Mouse (Mus musculus) heart, embryonic 15.5 days (tissue): ENCODE measurements around the gene Fam173a. TPM values are rescaled to one million over a fixed set of nuclear protein-coding genes. Genes with fewer than 3 reads are reported as not detected.

ENCODE experiments used
- ATAC-seq: fragments of 200-750 bp; cut with Nextera tagmentation; replicated peaks from 2 replicates; pipeline ENCODE4 v1.8.0; 2017; ENCODE audit warnings: low read depth, moderate TSS enrichment; ENCODE audit not compliant: insufficient number of reproducible peaks, insufficient read depth, low FRiP score
- H3K27ac ChIP-seq: fragments of 300-500 bp; sonication (generic); 2 replicates; pipeline ENCODE4 v1.5.1; 2015; ENCODE audit warnings: mild to moderate bottlenecking, inconsistent platforms
- H3K27me3 ChIP-seq: fragments of 300-500 bp; sonication (generic); 2 replicates; pipeline ENCODE4 v1.6.1; 2015; ENCODE audit warnings: inconsistent platforms
- H3K36me3 ChIP-seq: fragments of 300-500 bp; sonication (generic); 2 replicates; pipeline ENCODE4 v1.6.1; 2015; ENCODE audit warnings: mild to moderate bottlenecking, inconsistent platforms
- H3K4me1 ChIP-seq: fragments of 300-500 bp; sonication (generic); replicated peaks from 2 replicates; pipeline ENCODE4 v1.6.1; 2015; ENCODE audit warnings: inconsistent platforms
- H3K4me2 ChIP-seq: fragments of 300-500 bp; sonication (generic); 2 replicates; pipeline ENCODE4 v1.6.1; 2015; ENCODE audit warnings: inconsistent platforms, mild to moderate bottlenecking, moderate library complexity
- H3K4me3 ChIP-seq: fragments of 300-500 bp; sonication (generic); 2 replicates; pipeline ENCODE4 v1.5.1; 2015; ENCODE audit warnings: mild to moderate bottlenecking, inconsistent platforms
- H3K9ac ChIP-seq: fragments of 300-500 bp; sonication (generic); 2 replicates; pipeline ENCODE4 v1.6.1; 2015; ENCODE audit warnings: mild to moderate bottlenecking, inconsistent platforms
- H3K9me3 ChIP-seq: fragments of 300-500 bp; sonication (generic); replicated peaks from 2 replicates; pipeline ENCODE4 v1.6.1; 2016; ENCODE audit warnings: inconsistent platforms
- WGBS: fragments of 180-500 bp; shearing (Covaris S2); methylation state at CpG from one replicate; pipeline ENCODE4 v1.1.7; 2015; ENCODE audit warnings: mixed read lengths; 5-methylcytosine and 5-hydroxymethylcytosine counted together
- polyA plus RNA-seq: library from polyadenylated mRNA; unstranded; fragments of >200 nt; fragmentation: Nextera tagmentation; extraction: Ambion mirVana; gene quantifications from 2 replicates; pipeline ENCODE4 v1.2.1, GENCODE M21; 2015

Gene Fam173a
- polyA plus RNA-seq, 1 experiment from 2014 or later, result 56.8 TPM

DNA sequence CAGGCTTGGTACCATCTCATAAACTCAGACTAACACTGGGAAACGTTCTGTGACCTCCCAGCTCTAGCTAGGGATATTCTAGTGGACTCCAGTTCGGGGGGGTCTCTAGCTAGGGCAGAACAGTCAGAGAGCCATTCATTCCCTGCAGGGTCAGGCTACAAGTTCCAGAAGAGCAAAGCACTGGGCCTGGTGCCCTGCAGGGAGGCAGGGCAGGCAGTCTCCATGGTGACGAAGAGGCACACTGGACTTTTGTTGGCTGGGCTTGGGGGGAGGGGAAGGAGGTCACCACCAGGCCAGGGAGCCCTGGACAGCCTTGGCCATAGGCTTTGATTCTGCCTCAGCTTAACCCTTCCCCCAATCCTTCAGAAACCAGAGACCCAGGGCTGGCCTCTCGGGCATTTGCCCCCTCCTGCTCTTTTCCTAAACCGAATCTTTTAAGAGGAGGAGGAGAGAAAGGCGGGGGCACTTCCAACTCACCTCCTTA, 3.0 kb upstream of the Fam173a start, which contains the start of gene AC134908.4:
Gene AC134908.4 (minus strand): TSS at position 51 of the 484 bp plus-strand sequence.
- Histone ChIP-seq H3K4me1 (peaks cover 41% of the 10 kb centered on the region), H3K27me3 (no peaks in the 10 kb centered on the region), H3K4me2 (peak within 1 kb of the TSS; percentile 82), H3K9ac (peak within 1 kb of the TSS; percentile 65), H3K9me3 (no peaks in the 10 kb centered on the region), H3K27ac (no peak within 1 kb of the TSS), H3K36me3 (no peaks in the 10 kb centered on the region), H3K4me3 (peak within 1 kb of the TSS; percentile 69)
- WGBS, result 35% methylated on average over 6 of the region's 6 CpGs
- ATAC-seq, result no peak

DNA sequence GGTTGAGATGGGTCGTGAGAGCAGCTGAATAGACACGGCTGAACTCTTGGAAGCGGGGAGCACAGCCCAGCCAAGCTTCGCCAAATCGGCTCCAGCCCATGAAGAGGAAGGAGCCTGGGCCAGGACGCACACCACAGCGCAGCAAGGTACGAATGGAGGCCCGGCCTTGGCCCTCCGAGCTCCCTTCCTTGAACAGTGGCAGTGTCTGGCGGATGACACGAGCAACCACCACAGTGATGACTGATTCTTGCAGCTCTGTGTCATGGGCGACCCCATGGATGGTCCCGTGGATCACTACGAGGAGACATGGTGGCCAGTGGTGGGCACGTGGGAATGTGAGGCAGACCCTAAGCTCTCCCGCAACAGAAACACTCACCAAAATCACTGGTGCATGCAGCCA, 2.3 kb upstream of the Fam173a start:
- Histone ChIP-seq H3K4me3 (no peak overlapping the region), H3K4me1 (peaks cover 45% of the 10 kb centered on the region), H3K27ac (no peak overlapping the region), H3K9me3 (no peaks in the 10 kb centered on the region), H3K9ac (no peak overlapping the region), H3K4me2 (0 out of 2 replicates have a peak overlapping the region, but pooled peaks have one; percentile 82), H3K36me3 (0 out of 2 replicates have a peak, but pooled peaks cover 3% of the 10 kb centered on the region), H3K27me3 (no peaks in the 10 kb centered on the region)
- ATAC-seq, result no peak
- 85% methylated on average over 17 of the region's 17 CpGs for WGBS

DNA sequence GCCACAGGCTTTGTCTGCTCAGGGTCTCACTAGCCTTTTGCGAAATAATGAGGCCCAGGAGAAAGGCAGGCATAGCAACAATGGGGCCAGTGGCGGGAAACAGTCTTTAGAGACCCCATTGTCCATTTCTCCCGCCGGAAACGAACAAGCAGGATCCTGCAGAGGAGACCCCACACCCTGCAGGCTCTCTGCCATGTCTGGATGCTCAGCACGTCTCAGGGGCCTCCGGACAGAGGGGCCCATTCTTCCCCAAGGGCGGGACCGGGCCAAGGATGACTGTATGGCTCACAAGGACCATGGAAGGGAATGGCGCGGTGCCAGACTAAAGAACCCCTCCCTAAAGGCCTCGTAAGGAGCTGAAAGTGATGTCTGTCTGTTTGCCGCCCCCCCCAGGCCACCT, 1.5 kb upstream of the Fam173a start:
- ATAC-seq, result no peak
- 73% methylated on average over 13 of the region's 13 CpGs for WGBS
- no peaks in the 10 kb centered on the region for H3K9me3 ChIP-seq
- H3K27me3 ChIP-seq, result no peaks in the 10 kb centered on the region
- peaks cover 45% of the 10 kb centered on the region for H3K4me1 ChIP-seq
- no peak overlapping the region for H3K4me2 ChIP-seq
- no peak overlapping the region for H3K9ac ChIP-seq
- H3K4me3 ChIP-seq, result no peak overlapping the region
- 0 out of 2 replicates have a peak overlapping the region, but pooled peaks have one; percentile 91 for H3K27ac ChIP-seq
- H3K36me3 ChIP-seq, result peaks cover 9% of the 10 kb centered on the region; the same call in 1 of the 2 replicates

DNA sequence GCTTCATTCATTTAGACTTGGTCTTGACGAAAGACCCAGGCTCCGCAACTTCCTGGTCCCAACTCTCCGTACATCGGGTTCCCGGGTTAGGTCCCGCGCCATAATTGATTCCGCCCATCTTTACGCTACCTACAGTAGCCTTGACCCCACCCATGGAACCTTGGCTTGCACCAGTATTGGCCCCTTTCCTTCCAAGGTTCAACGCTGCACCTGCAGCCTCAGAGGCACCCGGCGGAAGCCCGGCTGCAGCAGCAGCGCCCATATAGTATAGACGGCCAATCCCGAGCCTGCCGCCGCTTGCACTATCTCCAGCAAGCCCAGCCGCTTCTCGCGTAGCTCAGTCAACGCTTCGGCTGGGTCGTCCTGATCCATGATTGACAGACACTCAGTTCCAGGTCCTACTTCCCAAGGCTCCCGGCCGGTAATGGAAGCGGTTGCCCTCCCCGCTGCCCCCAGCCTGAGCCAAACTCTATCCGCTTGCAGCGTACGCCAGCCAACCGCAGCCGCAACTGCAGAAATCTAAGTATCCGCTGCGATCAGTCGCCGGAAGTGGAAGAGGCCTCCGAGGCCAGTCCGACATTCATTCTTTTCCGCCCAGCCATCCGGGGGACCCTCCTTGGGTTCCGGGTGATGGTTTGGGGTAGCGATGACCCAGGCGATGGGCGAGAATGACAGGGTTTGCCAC, 716 bp downstream of the Fam173a start:
- Histone ChIP-seq H3K27ac (peak overlapping the region; percentile 91), H3K4me1 (peaks cover 45% of the 10 kb centered on the region), H3K27me3 (no peaks in the 10 kb centered on the region), H3K4me2 (peak overlapping the region; percentile 79), H3K9me3 (no peaks in the 10 kb centered on the region), H3K9ac (peak overlapping the region; percentile 55), H3K36me3 (peaks cover 25% of the 10 kb centered on the region; the same call in 1 of the 2 replicates), H3K4me3 (peak overlapping the region; percentile 63)
- under 1% methylated on average over 45 of the region's 45 CpGs for WGBS
- ATAC-seq, result peak; percentile 35; the same call in 1 of the 2 replicates

DNA sequence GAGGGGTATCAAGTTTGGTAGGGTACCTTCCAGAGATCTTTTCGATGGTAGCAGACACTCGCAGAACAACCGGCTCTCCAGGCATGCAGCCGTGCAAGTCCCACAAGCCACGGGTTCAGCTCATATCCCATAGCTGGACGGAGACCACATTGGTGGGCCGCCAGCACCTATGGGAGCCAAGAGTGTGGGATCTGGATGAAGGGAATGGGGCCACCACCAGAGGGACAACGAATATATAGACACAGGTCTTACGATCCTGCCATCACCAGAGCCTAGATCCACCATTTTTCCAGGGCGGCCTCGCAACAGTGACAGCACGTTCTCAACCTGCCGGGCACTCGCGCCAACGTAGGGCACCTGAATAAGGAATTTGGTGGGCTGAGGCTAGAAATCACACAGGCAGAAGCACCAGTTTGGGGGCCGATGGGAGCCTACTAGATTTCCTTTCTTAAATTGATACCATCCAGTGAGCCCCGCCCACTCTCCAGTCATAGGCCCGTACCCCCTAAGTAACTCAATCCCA, 1.3 kb downstream of the Fam173a start:
- Histone ChIP-seq H3K9ac (peak overlapping the region; percentile 55), H3K4me3 (peak overlapping the region; percentile 63), H3K36me3 (peaks cover 25% of the 10 kb centered on the region; the same call in 1 of the 2 replicates), H3K4me2 (peak overlapping the region; percentile 79), H3K27ac (peak overlapping the region; percentile 91), H3K27me3 (no peaks in the 10 kb centered on the region), H3K4me1 (peaks cover 43% of the 10 kb centered on the region), H3K9me3 (no peaks in the 10 kb centered on the region)
- 0 out of 2 replicates have a peak, but pooled peaks have one; percentile 2 for ATAC-seq
- WGBS, result 24% methylated on average over 19 of the region's 19 CpGs

DNA sequence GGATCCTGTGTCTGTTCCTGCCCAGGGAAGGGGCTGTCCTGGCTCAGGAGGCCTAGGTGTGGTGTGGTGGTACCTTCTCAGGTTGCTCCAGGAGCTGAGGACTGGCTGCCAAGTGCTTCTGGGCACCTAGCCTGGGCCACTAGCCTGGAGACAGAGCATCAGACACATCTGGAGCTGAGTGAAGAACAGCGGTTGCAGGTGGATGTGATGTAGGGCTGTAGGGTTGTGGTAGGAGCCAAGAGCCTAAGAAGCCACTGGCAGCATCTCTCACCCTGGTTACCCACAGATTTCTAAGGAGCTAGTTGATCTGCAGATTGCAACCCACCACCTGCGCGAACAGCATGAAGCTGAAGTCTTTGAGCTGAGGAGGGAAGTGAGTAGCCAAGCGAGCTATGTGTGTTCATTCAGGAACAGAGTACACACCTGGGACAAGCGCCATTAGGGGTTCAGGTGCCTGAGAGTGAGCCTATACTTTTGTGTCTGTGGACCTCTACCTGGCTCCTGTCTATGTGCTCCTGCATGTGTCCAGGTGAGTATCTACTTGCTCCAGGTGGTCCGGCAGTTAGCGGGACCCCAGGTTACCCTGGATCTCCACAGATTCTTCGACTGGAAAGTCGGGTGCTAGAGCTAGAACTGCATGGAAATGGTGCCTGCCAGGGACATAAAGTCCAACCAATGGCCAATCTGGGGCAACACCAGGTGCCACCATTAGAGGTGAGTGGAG, 5.8 kb downstream of the Fam173a start:
- Histone ChIP-seq H3K9ac (no peak overlapping the region), H3K4me2 (no peak overlapping the region), H3K36me3 (peaks cover 42% of the 10 kb centered on the region), H3K4me1 (peaks cover 47% of the 10 kb centered on the region), H3K4me3 (no peak overlapping the region), H3K27me3 (no peaks in the 10 kb centered on the region), H3K27ac (no peak overlapping the region), H3K9me3 (no peaks in the 10 kb centered on the region)
- ATAC-seq, result no peak
- 87% methylated on average over 9 of the region's 9 CpGs for WGBS

DNA sequence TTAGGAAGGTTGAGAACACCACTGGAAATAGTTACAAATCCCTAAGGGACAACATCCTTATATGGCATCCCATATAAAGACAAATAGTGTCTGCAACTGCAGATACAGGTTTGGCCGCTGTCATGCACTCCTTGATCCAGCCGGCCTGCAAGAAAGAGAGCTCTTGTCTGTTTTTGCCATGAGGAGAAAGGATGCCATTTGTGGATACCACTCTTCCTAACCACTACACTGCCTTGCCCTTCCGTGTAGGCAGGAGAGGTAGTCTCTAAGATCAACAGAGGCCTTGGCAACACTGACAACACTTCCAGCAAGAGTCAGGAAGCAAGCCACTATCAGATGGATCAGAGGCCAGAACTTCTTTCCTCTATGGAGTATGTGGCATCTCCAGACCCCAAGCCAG, 6.4 kb downstream of the Fam173a start, which contains the start of gene Ccdc78:
Gene Ccdc78 (plus strand): TSS at position 301 of the 400 bp plus-strand sequence.
- H3K4me3 ChIP-seq, result peak within 1 kb of the TSS; percentile 82

DNA sequence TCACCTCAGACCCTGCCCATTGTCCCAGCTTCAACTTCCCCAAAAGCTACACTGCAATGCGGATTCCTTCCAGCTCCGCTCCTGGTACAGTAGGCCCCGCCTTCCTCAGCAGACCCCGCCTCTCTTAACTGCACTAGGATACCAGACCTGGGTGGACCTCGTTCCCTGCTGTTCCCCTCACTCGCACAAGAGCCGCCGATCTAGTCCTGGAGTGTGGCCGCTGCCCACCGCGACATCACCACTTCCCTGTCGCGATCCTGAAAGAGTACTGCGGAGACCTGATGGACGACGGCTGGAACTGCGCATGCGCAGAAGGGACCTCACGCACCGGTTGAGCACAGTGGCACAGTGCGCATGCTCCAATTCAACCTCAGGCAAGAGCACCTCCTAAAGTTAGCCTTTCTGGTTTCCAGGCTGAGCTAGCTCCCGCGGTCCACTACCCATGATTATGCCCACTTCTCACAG, 7.4 kb downstream of the Fam173a start, which contains the start of gene Haghl:
Gene Haghl (minus strand): TSS at position 393 of the 465 bp plus-strand sequence.
- under 1% methylated on average over 23 of the region's 23 CpGs for WGBS
- Histone ChIP-seq H3K4me3 (peak within 1 kb of the TSS; percentile 82), H3K9me3 (no peaks in the 10 kb centered on the region), H3K27me3 (no peaks in the 10 kb centered on the region), H3K9ac (peak within 1 kb of the TSS; percentile 73), H3K36me3 (peaks cover 55% of the 10 kb centered on the region), H3K4me2 (peak within 1 kb of the TSS; percentile 78), H3K27ac (peak within 1 kb of the TSS; percentile 93), H3K4me1 (peaks cover 34% of the 10 kb centered on the region)
- ATAC-seq, result peak; percentile 84

More for the DNA sequence above, 6.4 kb downstream of the Fam173a start, which contains the start of gene Ccdc78:
- WGBS, result 71% methylated on average over 3 of the region's 3 CpGs
- peaks cover 48% of the 10 kb centered on the region for H3K36me3 ChIP-seq
- H3K27me3 ChIP-seq, result no peaks in the 10 kb centered on the region
- peak within 1 kb of the TSS; percentile 73 for H3K9ac ChIP-seq
- peak within 1 kb of the TSS; percentile 93 for H3K27ac ChIP-seq
- peaks cover 43% of the 10 kb centered on the region for H3K4me1 ChIP-seq
- H3K9me3 ChIP-seq, result no peaks in the 10 kb centered on the region
- ATAC-seq, result no peak
- peak within 1 kb of the TSS; percentile 78 for H3K4me2 ChIP-seq

DNA sequence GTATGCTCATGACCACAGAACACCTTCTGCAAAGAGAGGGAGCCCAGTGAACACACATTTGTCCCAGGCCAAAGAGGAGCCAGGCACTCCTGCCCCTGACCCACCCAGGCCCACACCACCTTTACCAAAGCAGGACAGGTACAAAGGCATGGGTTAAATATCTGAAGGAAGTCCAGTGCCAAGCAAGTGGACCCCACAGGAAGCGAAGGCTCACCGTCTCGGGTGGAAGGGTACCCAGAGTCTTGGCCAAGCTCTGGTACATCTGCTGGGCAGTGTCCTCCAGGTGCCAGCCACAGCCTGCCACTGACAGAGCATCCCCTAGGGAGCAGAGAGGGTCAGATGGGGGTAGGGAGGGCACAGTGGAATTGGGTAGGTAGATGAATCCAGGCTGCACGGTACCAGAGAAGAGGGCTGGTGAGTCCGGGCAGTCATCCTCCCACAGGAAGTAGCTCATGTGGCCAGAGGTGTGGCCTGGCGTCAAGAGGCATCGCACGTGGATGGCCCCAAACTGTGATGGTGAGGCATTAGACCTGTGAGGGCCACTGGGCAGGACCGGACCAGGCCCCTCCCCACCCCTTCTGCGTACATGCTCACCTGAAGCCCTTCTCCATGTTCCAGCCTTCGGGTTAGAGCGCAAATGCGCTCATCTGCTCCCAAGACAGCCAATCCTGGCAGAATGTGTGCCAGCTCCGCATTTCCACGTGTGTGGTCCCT, 8.7 kb downstream of the Fam173a start:
- H3K27me3 ChIP-seq, result no peaks in the 10 kb centered on the region
- WGBS, result 80% methylated on average over 15 of the region's 15 CpGs
- no peak overlapping the region; the same call in 1 of the 2 replicates for H3K27ac ChIP-seq
- peaks cover 60% of the 10 kb centered on the region for H3K36me3 ChIP-seq
- peak overlapping the region; percentile 73; the same call in 1 of the 2 replicates for H3K9ac ChIP-seq
- no peaks in the 10 kb centered on the region for H3K9me3 ChIP-seq
- peak overlapping the region; percentile 82 for H3K4me3 ChIP-seq
- H3K4me2 ChIP-seq, result peak overlapping the region; percentile 78
- no peak for ATAC-seq
- H3K4me1 ChIP-seq, result peaks cover 33% of the 10 kb centered on the region

DNA sequence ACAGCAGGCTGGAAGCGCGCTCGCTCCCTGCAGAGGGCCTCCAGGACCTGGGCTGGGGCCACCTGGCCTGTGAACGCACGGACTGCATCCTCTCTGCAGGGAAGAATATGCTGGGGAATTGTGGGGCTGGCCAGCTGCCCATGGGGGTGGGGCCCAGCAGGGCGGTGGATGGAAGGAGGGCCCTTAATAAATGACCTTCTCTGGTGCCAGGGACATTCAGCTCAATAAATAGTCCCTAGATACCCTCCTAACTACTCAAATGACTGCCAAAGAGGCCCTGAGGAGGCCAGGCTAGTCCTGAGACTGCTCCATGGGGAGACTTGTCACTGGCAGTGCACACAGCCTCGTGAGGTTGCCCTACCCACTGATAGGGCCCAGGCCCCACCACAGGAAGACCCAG, 9.6 kb downstream of the Fam173a start:
- Histone ChIP-seq H3K27me3 (no peaks in the 10 kb centered on the region), H3K4me3 (no peak overlapping the region), H3K27ac (peak overlapping the region; percentile 71), H3K9me3 (no peaks in the 10 kb centered on the region), H3K36me3 (peaks cover 56% of the 10 kb centered on the region), H3K9ac (0 out of 2 replicates have a peak overlapping the region, but pooled peaks have one; percentile 10), H3K4me2 (no peak overlapping the region), H3K4me1 (peaks cover 33% of the 10 kb centered on the region)
- 53% methylated on average over 7 of the region's 7 CpGs for WGBS
- no peak for ATAC-seq
